Mouse (Mus musculus) lung, postnatal 0 days (tissue): ENCODE data around the gene Atp2b4.

Experiments used
- CTCF ChIP-seq: IDR thresholded peaks from 2 replicates; pipeline ENCODE4 v1.5.1; 2016; ENCODE audit warnings: antibody characterized with exemption, mild to moderate bottlenecking
- EP300 ChIP-seq: IDR thresholded peaks from 2 replicates; pipeline ENCODE4 v1.6.1; 2016; ENCODE audit warnings: antibody characterized with exemption, mild to moderate bottlenecking, control low read depth

- no peak for TF ChIP-seq EP300
- no peak for TF ChIP-seq CTCF
Measured at GRCm38 (mm10) chr1:133765376-133765775, 35.5 kb downstream of the Atp2b4 start.
